Mouse (Mus musculus): Measurements from ENCODE around the gene Btnl10.

DNA sequence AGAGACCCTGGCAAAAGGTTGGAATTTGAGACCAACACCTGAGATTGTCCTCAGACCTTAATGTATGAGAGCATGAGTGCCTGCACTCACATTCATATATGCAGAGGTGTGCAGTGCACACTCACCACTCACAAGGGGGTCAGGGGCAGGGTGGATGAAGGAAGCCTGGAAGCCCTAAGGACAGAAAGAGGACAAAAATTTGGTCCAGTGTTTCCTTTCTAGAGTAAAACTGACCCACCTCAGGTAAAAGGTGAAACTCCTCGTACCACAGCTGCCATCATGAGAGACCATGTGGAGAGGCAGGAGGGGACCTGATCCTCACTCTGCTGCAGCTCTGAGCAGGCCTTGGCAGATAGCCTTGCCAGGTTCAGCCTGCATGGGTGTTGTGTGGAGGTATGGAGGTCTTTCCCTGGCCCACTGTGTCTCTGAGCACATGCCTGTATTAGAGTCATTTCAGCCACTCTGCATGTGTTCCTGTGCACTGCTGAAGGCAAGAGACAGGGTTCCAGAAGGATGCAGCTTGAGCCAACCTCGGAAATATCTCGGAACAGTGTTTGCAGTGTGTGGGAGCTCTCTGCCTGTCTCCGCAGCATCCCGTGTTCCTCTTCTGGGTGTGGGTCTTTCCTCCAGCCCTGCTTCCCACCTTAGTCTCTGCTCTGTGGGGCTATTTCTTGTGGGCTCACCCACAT, 39.7 kb downstream of the Btnl10 start:
- TF ChIP-seq CTCF (IDR thresholded peaks at IDR 0.05; ENCODE audit: borderline replicate concordance, extremely low read depth, insufficient read depth, insufficient read length) (no peak), POLR2A (IDR thresholded peaks at IDR 0.05; ENCODE audit: borderline replicate concordance, extremely low read depth, insufficient read depth, insufficient read length, poor library complexity, severe bottlenecking) (no peak)
